Mouse (Mus musculus): ENCODE measurements around the gene Tspan4.

- TF ChIP-seq CTCF (IDR thresholded peaks at IDR 0.05; ENCODE audit: low read depth) (peak; percentile 37), EP300 (IDR thresholded peaks at IDR 0.05; ENCODE audit: low read depth) (no peak)
Observed at GRCm38 (mm10) chr7:141523007-141523406, 48.0 kb downstream of the Tspan4 start.

All from liver, embryonic 14.5 days (tissue).